Mouse (Mus musculus) v-Abl transformed pro-B cells (cell line): Measurements from ENCODE around the gene Oas1g.
"Not testable (repeated sequence)": the region's sequence is repeated elsewhere in the genome, so short reads cannot be mapped to it uniquely, and the experiment has no call there.

Source experiments
- in situ Hi-C, 2 experiments: fragments of 400-800 bp; cut with MboI; formaldehyde crosslinking; loops; one replicate each; pipeline ENCODE4 v1.15.1; 2025; ENCODE audit not compliant: unreplicated experiment in 2 of 2

Gene Oas1g

GRCm38 (mm10) chr5:120891566-120892242, 4.3 kb upstream of the Oas1g start:
- in situ Hi-C loops = not testable (repeated sequence)

- in situ Hi-C loops = no loop called here
Measured at GRCm38 (mm10) chr5:120890991-120891390, 3.6 kb upstream of the Oas1g start.

- in situ Hi-C loops = no loop called here
Measured at GRCm38 (mm10) chr5:120890026-120890425, 2.6 kb upstream of the Oas1g start.

- in situ Hi-C loops = not testable (repeated sequence)
Measured at GRCm38 (mm10) chr5:120888294-120888815, 942 bp upstream of the Oas1g start.

- in situ Hi-C loops = no loop called here
Measured at GRCm38 (mm10) chr5:120887831-120888230, 418 bp upstream of the Oas1g start.

GRCm38 (mm10) chr5:120881681-120882080, 5.7 kb downstream of the Oas1g start:
- in situ Hi-C loops = not testable (repeated sequence)

- in situ Hi-C loops = not testable (repeated sequence)
Measured at GRCm38 (mm10) chr5:120878803-120879202, 8.6 kb downstream of the Oas1g start.

- in situ Hi-C loops = not testable (repeated sequence)
Measured at GRCm38 (mm10) chr5:120877407-120877806, 10.0 kb downstream of the Oas1g start.

- in situ Hi-C loops = not testable (repeated sequence)
Measured at GRCm38 (mm10) chr5:120876839-120877238, 10.6 kb downstream of the Oas1g start.

GRCm38 (mm10) chr5:120871469-120871868, 15.9 kb downstream of the Oas1g start:
- in situ Hi-C loops = no loop called here

- in situ Hi-C loops = no loop called here
Measured at GRCm38 (mm10) chr5:120870782-120871181, 16.6 kb downstream of the Oas1g start.

- in situ Hi-C loops = no loop called here
Measured at GRCm38 (mm10) chr5:120870081-120870480, 17.3 kb downstream of the Oas1g start.

GRCm38 (mm10) chr5:120869436-120870015, 17.9 kb downstream of the Oas1g start:
- in situ Hi-C loops = no loop called here

GRCm38 (mm10) chr5:120865336-120865860, 22.0 kb downstream of the Oas1g start:
- in situ Hi-C loops = no loop called here

- in situ Hi-C loops = no loop called here
Measured at GRCm38 (mm10) chr5:120861121-120861520, 26.3 kb downstream of the Oas1g start, which contains the start of gene Oas1h. Gene Oas1h, plus strand, starts transcription at chr5:120861421.

GRCm38 (mm10) chr5:120859241-120859640, 28.2 kb downstream of the Oas1g start:
- in situ Hi-C loops = no loop called here

GRCm38 (mm10) chr5:120849601-120850136, 37.7 kb downstream of the Oas1g start:
- in situ Hi-C loops = loop anchor here in 1 of 2 experiments (10.0 kb wide), 1 partner anchor 55 kb away; the partner anchor contains the start of gene Oas1e

GRCm38 (mm10) chr5:120847067-120847466, 40.3 kb downstream of the Oas1g start, which contains the start of gene Oas1f:
Gene Oas1f, plus strand, starts transcription at chr5:120847367.
- in situ Hi-C loops = loop anchor here in 1 of 2 experiments (10.0 kb wide), 1 partner anchor 52 kb away; the partner anchor contains the start of gene Oas1e

- in situ Hi-C loops = loop anchor here (5.0 to 10.0 kb wide), 4 partner anchors 42 to 73 kb away; partner anchors contain the start of genes Oas1d (in 1 of the 2) and Oas1e (in 1 of the 2)
Measured at GRCm38 (mm10) chr5:120844713-120845112, 42.7 kb downstream of the Oas1g start.

GRCm38 (mm10) chr5:120836731-120837585, 50.5 kb downstream of the Oas1g start:
- in situ Hi-C loops = no loop called here
